Mouse (Mus musculus) kidney, adult 18-20 months (tissue): Measurements from ENCODE around the gene Eid2b.

Experiments used
- DNase-seq: peaks from one replicate; pipeline ENCODE4 v3.0.0; 2021

Gene Eid2b

DNA sequence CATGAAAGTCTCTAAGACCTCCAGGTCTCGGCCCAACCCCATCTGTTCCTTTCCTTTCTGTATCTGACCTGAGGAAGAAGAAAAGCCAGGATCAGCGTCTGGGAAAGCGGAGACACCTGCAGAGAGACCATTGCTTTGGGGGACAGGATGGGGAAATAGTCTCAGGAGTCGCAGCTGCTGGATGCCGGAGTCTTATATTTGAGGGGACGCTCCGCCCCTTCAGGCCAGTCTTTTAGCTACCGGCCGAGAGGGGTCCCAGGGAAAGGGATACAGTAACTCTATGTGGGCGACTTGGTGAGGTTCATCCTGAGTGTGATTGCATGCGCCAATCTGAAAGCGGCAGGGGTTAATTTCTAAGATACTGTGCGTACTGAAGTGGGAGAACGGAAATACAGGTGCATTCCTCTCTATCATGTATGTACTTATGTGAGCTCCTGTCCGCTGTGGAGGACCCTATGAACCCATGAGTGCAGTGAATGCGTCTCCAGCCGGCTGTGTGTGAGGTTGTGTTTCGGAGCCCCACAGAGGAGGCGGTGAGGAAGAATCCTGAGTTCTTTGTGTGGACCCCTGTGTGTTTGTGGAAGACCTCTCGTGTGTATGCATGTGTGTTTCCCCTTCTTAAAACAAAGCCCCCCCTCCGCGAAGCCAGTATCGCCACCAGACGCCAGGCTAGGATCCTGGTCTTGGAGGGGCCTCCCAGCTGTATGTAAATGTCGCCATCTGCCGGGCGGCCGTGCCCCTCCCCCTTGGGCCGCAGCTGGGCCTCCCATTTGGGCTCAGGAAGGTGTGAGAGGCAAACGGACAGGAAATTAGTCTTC is 24.3 kb downstream of the Eid2b start, which contains the start of gene Dll3:
Gene Dll3, minus strand, starts transcription at position 623 of the 818 bp plus-strand sequence.
- peak; percentile 59 for DNase-seq

- DNase-seq: peak; percentile 60
Observed at GRCm38 (mm10) chr7:28305641-28306040, 28.1 kb downstream of the Eid2b start.

GRCm38 (mm10) chr7:28306216-28306615 is 28.7 kb downstream of the Eid2b start:
- peak; percentile 55 for DNase-seq

GRCm38 (mm10) chr7:28309737-28310136 is 32.2 kb downstream of the Eid2b start:
- DNase-seq: no peak

- no peak for DNase-seq
Observed at GRCm38 (mm10) chr7:28311151-28311925, 33.8 kb downstream of the Eid2b start.

DNA sequence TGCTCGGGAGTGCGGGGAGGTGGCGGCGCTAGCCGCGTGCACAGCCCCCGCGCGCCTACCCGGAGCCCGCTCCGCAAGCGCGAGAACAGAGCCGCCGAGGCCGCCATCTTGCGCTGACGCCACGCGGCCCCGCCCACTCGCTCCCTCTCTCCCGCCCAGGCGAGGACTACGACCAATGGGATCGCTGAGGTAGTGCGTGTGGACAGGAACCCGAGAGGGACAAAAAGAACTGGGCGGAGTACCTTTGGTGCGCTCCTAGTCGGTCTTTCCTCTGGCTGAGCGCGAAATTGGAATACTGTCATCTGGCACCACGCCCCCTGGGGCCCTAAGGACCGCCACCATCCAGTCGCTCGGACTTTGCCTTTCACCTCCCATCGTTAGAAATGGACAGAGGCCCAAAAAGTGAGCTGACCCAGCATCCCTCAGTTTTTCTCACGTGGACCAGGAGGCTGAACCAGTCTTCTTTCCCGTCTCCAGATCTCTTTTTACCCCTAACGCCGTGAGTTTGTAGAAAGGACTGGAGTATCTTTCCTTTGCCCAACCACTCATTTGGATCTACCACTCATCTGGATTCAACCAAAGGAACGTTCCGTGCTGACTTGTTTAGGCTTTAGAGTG is 34.5 kb downstream of the Eid2b start, which contains the start of gene Timm50:
Gene Timm50, minus strand, starts transcription at position 147 of the 618 bp plus-strand sequence.
- DNase-seq: peak; percentile 98

GRCm38 (mm10) chr7:28318036-28318435 is 40.5 kb downstream of the Eid2b start:
- no peak for DNase-seq

- no peak for DNase-seq
Observed at GRCm38 (mm10) chr7:28318714-28319113, 41.2 kb downstream of the Eid2b start.

DNA sequence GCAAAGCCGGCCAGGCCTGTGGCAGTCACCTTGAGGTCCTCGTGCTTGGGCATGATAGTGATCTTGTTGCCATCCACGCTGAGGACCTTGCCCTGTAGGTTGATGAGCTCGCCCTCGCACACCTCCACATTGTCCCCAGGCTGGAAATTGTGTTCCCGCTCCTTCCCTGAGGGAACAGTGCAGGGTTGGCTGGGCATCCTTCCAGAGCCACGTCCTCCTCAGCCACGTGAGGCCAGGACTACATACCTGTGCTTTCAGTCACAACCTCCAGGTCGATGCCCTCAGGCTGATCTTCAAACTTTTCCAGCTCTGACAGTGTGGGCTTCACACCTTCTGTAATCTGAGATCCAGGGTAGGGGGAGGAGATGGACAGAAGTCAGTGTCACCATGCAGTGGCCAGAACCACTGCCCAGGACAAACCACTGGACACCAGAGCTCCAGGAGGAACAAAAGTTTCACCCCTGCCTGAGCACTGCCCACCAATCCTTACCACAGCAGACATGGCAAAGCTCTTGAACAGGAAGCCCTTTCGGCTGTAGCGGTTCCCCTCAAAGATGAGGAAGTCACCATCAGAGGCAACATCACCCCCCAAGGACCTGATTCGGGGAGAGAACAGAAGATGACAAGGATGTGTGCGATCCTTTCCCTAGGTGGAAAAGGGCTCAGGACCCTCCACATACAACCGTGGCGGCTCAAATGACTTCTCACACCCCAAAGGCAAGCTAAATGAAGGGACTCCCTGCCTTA is 44.6 kb downstream of the Eid2b start:
- peak; percentile 45 for DNase-seq

GRCm38 (mm10) chr7:28325293-28325692 is 47.8 kb downstream of the Eid2b start:
- DNase-seq: no peak

GRCm38 (mm10) chr7:28326457-28326856 is 48.9 kb downstream of the Eid2b start:
- no peak for DNase-seq

- DNase-seq: no peak
Observed at GRCm38 (mm10) chr7:28328260-28328659, 50.7 kb downstream of the Eid2b start.
